Mouse (Mus musculus) hindbrain, postnatal 0 days (tissue): ENCODE measurements around the gene Tbck. TPM values are rescaled to one million over a fixed set of nuclear protein-coding genes. Genes with fewer than 3 reads are reported as not detected.

Experiments used
- ATAC-seq: fragments of 200-750 bp; cut with Nextera tagmentation; 2 replicates; pipeline ENCODE4 v1.8.0; 2017; ENCODE audit warnings: mild to moderate bottlenecking, moderate TSS enrichment, moderate library complexity
- DNase-seq: peaks from one replicate; pipeline ENCODE4 v3.0.0-alpha.2; 2015; ENCODE audit warnings: low spot score
- H3K27ac ChIP-seq: fragments of 300-500 bp; sonication (generic); 2 replicates; pipeline ENCODE4 v1.5.1; 2014; ENCODE audit warnings: mild to moderate bottlenecking
- H3K27me3 ChIP-seq: fragments of 300-500 bp; sonication (generic); 2 replicates; pipeline ENCODE4 v1.6.1; 2014; ENCODE audit warnings: low read length, mixed read lengths; ENCODE audit not compliant: insufficient read depth
- H3K36me3 ChIP-seq: fragments of 300-500 bp; sonication (generic); 2 replicates; pipeline ENCODE4 v1.6.1; 2014; ENCODE audit warnings: low read length, mixed read lengths; ENCODE audit not compliant: insufficient read depth
- H3K4me1 ChIP-seq: fragments of 300-500 bp; sonication (generic); 2 replicates; pipeline ENCODE4 v1.6.1; 2014; ENCODE audit warnings: antibody characterized with exemption, low read length, mixed read lengths; ENCODE audit not compliant: insufficient read depth
- H3K4me2 ChIP-seq: fragments of 300-500 bp; sonication (generic); 2 replicates; pipeline ENCODE4 v1.6.1; 2014; ENCODE audit warnings: low read depth, mild to moderate bottlenecking, low read length, moderate library complexity, mixed read lengths
- H3K4me3 ChIP-seq: fragments of 300-500 bp; sonication (generic); 2 replicates; pipeline ENCODE4 v1.5.1; 2014; ENCODE audit warnings: low read length
- H3K9ac ChIP-seq: fragments of 300-500 bp; sonication (generic); replicated peaks from 2 replicates; pipeline ENCODE4 v1.6.1; 2014; ENCODE audit warnings: mild to moderate bottlenecking, low read length, moderate library complexity, mixed read lengths
- H3K9me3 ChIP-seq: fragments of 300-500 bp; sonication (generic); 2 replicates; pipeline ENCODE4 v1.6.1; 2016; ENCODE audit warnings: low read length, mixed read lengths
- CTCF ChIP-seq: IDR thresholded peaks from 2 replicates; pipeline ENCODE4 v1.5.1; 2016; ENCODE audit warnings: antibody characterized with exemption, control low read depth, low read depth
- WGBS: fragments of 180-500 bp; shearing (Covaris S2); extraction: QIAGEN DNeasy Blood & Tissue Kit; methylation state at CpG from one replicate; pipeline ENCODE4 v1.1.7; 2014; 5-methylcytosine and 5-hydroxymethylcytosine counted together
- polyA plus RNA-seq: library from polyadenylated mRNA; unstranded; fragments of >200 nt; fragmentation: Nextera tagmentation; extraction: Ambion mirVana; gene quantifications from 2 replicates; pipeline ENCODE4 v1.2.1, GENCODE M21; 2015
- total RNA-seq: library from RNA; depleted of rRNA; stranded (reverse); fragments of >200 nt; gene quantifications from 2 replicates; pipeline ENCODE4 v1.2.3, GENCODE M21; 2014

Tbck gene
- total and polyA plus RNA-seq, 2 experiments from 2014 or later: 32.1 to 38.6 TPM

DNA sequence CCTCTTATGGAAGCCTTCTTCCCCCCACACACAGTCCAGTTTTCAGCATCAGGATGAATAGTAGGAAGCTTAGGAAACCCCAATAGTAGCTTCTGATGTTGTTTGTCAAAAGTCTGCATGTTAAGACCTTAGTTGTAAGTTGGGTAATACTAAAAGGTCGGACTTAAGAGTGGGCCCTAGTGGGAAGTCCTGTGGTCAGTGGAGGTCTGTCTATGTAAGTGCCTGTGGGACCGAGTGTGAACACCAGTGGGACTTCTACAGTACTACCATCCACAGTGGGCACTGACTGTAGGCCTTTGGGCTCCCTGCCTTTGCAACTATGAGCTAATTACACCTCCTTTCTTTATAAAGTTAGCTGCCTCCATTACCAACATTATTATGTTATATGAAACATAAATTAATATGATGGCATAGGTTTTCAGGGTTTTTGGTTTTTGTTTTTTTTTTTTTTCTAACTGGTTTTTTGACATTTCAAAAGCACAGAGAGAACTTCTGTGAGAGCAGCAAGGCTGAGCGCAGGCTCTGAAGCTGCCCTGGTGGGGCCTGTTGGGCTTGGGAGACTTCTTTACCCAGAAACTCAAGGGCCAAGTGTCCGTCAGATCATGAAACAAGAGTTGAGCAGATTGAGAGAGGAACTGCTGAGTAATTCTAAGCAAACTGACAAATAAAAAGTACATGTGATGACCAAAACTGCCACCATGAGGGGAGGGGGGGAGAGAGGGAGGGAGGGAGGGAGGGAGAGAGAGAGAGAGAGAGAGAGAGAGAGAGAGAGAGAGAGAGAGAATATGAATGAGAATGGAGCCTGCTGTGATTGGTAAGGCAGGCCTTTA lies 131.8 kb downstream of the Tbck start:
- Histone ChIP-seq H3K36me3 (no peaks in the 10 kb centered on the region), H3K4me3 (no peak overlapping the region), H3K9ac (no peak overlapping the region), H3K4me1 (no peaks in the 10 kb centered on the region), H3K4me2 (no peak overlapping the region), H3K27me3 (no peaks in the 10 kb centered on the region), H3K27ac (no peak overlapping the region), H3K9me3 (no peaks in the 10 kb centered on the region)
- TF ChIP-seq CTCF: no peak
- 95% methylated on average over 4 of the region's 4 CpGs for WGBS
- DNase-seq (no peak), ATAC-seq (no peak)

DNA sequence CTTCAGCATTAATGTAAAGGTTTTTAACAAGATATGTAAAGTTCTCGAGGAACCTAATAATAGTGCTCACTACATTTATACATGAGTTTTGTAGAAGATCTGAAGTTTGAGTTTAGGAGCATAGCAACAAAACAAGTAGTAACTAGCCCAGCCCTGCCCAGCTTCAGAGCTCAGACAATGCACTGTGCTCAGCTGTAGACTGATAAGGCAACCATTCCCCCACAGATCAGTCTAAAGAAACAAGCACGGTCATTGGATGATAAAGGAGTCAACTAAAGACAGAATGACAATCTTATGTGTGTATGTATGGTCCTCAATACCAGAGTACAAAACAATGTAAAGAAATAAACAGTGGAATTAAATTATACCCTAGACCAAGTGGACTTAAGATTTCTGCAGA lies 135.5 kb downstream of the Tbck start:
- no peak overlapping the region for H3K27ac ChIP-seq
- DNase-seq: no peak
- no peak for ATAC-seq
- no peak overlapping the region for H3K4me2 ChIP-seq
- TF ChIP-seq CTCF: no peak
- 97% methylated on average over 2 of the region's 2 CpGs for WGBS
- H3K36me3 ChIP-seq: no peaks in the 10 kb centered on the region
- H3K9me3 ChIP-seq: no peaks in the 10 kb centered on the region
- no peaks in the 10 kb centered on the region for H3K27me3 ChIP-seq
- no peaks in the 10 kb centered on the region for H3K4me1 ChIP-seq
- H3K9ac ChIP-seq: no peak overlapping the region
- H3K4me3 ChIP-seq: no peak overlapping the region

DNA sequence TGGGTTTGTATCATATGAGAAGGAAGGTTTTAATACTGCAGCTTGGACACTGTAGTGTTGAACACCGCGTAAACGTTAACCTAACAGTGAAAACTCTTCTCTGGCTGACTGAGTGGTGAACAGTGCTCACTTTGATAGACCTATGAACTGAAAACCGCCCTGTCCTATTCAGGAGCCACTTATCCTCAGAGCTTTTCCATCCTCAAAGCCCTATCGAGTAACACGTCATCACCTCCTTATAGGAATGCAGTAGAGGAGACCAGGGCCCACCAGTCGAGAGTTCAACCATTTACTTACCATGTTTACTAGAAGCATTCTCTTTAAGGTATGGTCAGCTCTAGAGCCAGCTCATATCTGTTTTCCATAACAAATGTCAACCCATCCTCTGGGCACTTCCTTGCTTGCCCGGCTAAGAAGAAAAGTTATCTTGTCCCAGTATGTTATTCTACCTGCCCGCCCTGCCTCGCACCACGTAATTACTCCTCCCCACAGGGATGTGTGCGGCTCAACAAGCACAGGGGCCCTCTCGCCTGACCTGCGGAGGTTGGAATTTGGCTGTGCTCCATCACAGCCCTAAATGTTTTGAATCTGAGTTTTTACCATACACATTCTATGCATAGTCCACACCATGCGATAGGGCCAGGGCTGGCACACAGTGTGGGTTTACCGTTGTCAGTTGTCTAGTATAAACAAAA lies 147.4 kb downstream of the Tbck start:
- 85% methylated on average over 16 of the region's 16 CpGs for WGBS
- Histone ChIP-seq H3K27me3 (no peaks in the 10 kb centered on the region), H3K36me3 (peaks cover 6% of the 10 kb centered on the region; the same call in 1 of the 2 replicates), H3K9ac (no peak overlapping the region), H3K4me3 (no peak overlapping the region), H3K9me3 (no peaks in the 10 kb centered on the region), H3K27ac (no peak overlapping the region), H3K4me1 (no peaks in the 10 kb centered on the region), H3K4me2 (no peak overlapping the region)
- DNase-seq: no peak
- ATAC-seq: no peak
- no peak for TF ChIP-seq CTCF

DNA sequence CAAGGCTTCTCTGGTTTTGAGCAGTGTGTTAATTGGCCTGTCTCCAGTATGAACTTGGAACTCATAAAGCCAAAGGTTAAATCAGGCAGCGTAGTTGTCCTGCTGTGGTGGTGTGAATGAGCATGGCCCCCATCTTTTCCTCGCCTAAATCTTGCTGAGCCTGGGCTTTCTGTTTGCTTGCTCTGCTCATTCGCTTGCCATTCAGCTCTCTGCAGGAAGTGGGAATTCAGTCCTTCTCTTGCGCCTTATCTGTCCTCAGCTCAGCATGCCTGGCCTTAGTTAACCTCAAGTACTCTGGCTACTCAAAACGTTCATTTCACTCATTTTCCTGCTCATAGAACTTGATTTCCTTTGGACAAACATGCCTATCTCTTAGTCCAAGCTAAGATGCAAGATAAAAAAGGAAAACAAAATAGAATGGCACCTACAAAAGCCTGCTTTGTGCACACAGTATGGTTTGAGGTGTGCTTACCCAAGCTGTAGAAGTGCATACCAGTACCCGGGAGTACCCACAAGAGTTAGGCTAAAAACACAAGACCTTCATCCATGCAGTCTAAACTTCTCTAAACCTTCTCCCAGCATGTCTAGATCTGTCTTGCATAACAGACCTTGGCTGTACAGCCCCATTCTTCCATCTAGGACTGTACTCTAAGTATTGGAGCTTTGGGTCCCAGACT lies 151.3 kb downstream of the Tbck start:
- H3K36me3 ChIP-seq: peaks cover 16% of the 10 kb centered on the region; the same call in 1 of the 2 replicates
- DNase-seq: no peak
- no peak overlapping the region for H3K4me3 ChIP-seq
- H3K4me1 ChIP-seq: no peaks in the 10 kb centered on the region
- H3K4me2 ChIP-seq: no peak overlapping the region
- no peaks in the 10 kb centered on the region for H3K27me3 ChIP-seq
- TF ChIP-seq CTCF: no peak
- 81% methylated on average over 6 of the region's 6 CpGs for WGBS
- H3K27ac ChIP-seq: no peak overlapping the region
- H3K9ac ChIP-seq: no peak overlapping the region
- no peak for ATAC-seq
- no peaks in the 10 kb centered on the region for H3K9me3 ChIP-seq

DNA sequence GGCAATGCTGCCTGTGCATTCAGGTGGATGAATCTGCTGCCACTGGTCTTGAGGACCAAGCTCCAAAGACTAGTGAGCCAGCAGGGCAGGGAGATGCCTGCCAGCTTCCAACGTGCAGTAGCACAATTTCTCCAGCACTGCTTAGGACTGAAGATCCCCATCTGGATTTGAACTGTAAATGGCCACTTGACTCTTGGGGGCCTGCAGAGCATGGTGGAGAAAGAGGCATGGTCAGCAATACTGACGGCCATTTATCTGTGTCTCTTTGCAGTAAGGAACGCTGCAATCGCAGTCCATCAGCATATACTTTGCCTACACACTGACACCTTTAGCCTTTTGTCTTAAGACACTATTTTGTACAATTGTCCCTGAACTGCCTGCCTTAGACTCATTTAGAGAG lies 153.2 kb downstream of the Tbck start:
- no peak overlapping the region for H3K9ac ChIP-seq
- H3K4me1 ChIP-seq: no peaks in the 10 kb centered on the region
- TF ChIP-seq CTCF: no peak
- H3K4me2 ChIP-seq: no peak overlapping the region
- no peaks in the 10 kb centered on the region for H3K27me3 ChIP-seq
- DNase-seq (no peak), ATAC-seq (no peak)
- H3K27ac ChIP-seq: no peak overlapping the region
- no peaks in the 10 kb centered on the region for H3K9me3 ChIP-seq
- peaks cover 16% of the 10 kb centered on the region; the same call in 1 of the 2 replicates for H3K36me3 ChIP-seq
- no peak overlapping the region for H3K4me3 ChIP-seq
- 87% methylated on average over 4 of the region's 4 CpGs for WGBS

DNA sequence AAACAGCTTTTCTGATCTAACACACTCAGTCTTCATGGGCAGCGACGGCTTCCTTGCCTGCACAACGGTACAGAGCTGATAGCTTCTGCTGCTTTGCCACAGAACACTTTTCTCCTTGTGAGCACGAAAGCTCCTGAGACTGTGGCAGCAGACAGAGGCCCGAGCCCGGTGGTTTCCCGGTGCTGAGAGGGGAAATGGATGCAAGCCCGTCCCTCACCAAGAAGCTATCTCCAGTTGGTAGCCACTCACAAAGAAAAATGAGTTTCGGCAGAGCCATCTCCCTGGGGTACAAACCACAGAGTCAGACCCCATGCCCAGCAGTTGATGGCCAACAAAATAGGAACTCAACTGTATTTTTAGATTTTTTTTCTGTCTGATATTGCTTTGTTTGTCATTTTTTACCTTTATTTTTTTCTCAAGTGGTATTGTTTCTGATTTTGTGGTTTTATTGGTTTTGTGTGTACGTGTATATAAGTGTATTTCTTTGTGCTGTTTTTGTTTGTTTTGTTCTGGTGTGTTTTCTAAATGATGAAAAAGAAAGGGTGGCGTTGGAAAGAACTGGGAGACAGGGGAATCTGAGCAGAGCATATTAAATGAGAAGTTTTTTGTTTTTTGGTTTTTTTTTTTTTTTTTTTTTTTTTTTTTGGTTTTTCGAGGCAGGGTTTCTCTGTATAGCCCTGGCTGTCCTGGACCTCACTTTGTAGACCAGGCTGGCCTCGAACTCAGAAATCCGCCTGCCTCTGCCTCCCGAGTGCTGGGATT lies 154.9 kb downstream of the Tbck start:
- H3K9me3 ChIP-seq: no peaks in the 10 kb centered on the region
- H3K4me3 ChIP-seq: no peak overlapping the region
- DNase-seq (no peak), ATAC-seq (no peak)
- H3K9ac ChIP-seq: no peak overlapping the region
- H3K27ac ChIP-seq: no peak overlapping the region
- no peaks in the 10 kb centered on the region for H3K4me1 ChIP-seq
- no peak overlapping the region for H3K4me2 ChIP-seq
- WGBS: 94% methylated on average over 14 of the region's 15 CpGs
- H3K36me3 ChIP-seq: peaks cover 16% of the 10 kb centered on the region; the same call in 1 of the 2 replicates
- no peaks in the 10 kb centered on the region for H3K27me3 ChIP-seq
- TF ChIP-seq CTCF: no peak
